Mouse (Mus musculus) spleen, postnatal 10 days (tissue): Measurements from ENCODE around the gene Etv6.

Experiments used
- DNase-seq, 2 experiments: peaks; one replicate each; pipeline ENCODE4 v3.0.0; 2021 to 2022; ENCODE audit warnings: low spot score in 2 of 2

Gene Etv6

GRCm38 (mm10) chr6:134168799-134169198 lies 133.3 kb downstream of the Etv6 start:
- DNase-seq = no peak

GRCm38 (mm10) chr6:134171235-134171634 lies 135.7 kb downstream of the Etv6 start:
- no peak for DNase-seq

GRCm38 (mm10) chr6:134171906-134172728 lies 136.6 kb downstream of the Etv6 start:
- DNase-seq = no peak

GRCm38 (mm10) chr6:134173439-134173838 lies 137.9 kb downstream of the Etv6 start:
- no peak for DNase-seq

- DNase-seq = no peak
Measured at GRCm38 (mm10) chr6:134175059-134175458, 139.6 kb downstream of the Etv6 start.

GRCm38 (mm10) chr6:134177196-134177595 lies 141.7 kb downstream of the Etv6 start:
- DNase-seq = no peak

GRCm38 (mm10) chr6:134182301-134182948 lies 146.9 kb downstream of the Etv6 start:
- DNase-seq = no peak

- no peak for DNase-seq
Measured at GRCm38 (mm10) chr6:134183592-134184342, 148.3 kb downstream of the Etv6 start.

- peak in 1 of 2 experiments; percentile 39 for DNase-seq
Measured at GRCm38 (mm10) chr6:134186286-134186903, 150.9 kb downstream of the Etv6 start.

GRCm38 (mm10) chr6:134188719-134189118 lies 153.2 kb downstream of the Etv6 start:
- no peak for DNase-seq

- no peak for DNase-seq
Measured at GRCm38 (mm10) chr6:134189174-134189573, 153.7 kb downstream of the Etv6 start.

- DNase-seq = peak; percentile 18 to 44
Measured at GRCm38 (mm10) chr6:134189575-134190132, 154.2 kb downstream of the Etv6 start.

- DNase-seq = no peak
Measured at GRCm38 (mm10) chr6:134190597-134191278, 155.2 kb downstream of the Etv6 start.

GRCm38 (mm10) chr6:134192710-134193109 lies 157.2 kb downstream of the Etv6 start:
- DNase-seq = no peak

GRCm38 (mm10) chr6:134199895-134200294 lies 164.4 kb downstream of the Etv6 start:
- DNase-seq = no peak

GRCm38 (mm10) chr6:134200577-134200976 lies 165.1 kb downstream of the Etv6 start:
- DNase-seq = no peak

GRCm38 (mm10) chr6:134202176-134202575 lies 166.7 kb downstream of the Etv6 start:
- DNase-seq = no peak

GRCm38 (mm10) chr6:134205163-134205562 lies 169.7 kb downstream of the Etv6 start:
- no peak for DNase-seq

GRCm38 (mm10) chr6:134205726-134206125 lies 170.2 kb downstream of the Etv6 start:
- no peak for DNase-seq

GRCm38 (mm10) chr6:134206251-134206650 lies 170.8 kb downstream of the Etv6 start:
- DNase-seq = no peak
